Mouse (Mus musculus) limb, embryonic 13.5 days (tissue): Measurements from ENCODE around the gene Arl13a. TPM values are rescaled to one million over a fixed set of nuclear protein-coding genes. Genes with fewer than 3 reads are reported as not detected.
"Not testable (repeated sequence)": the region's sequence is repeated elsewhere in the genome, so short reads cannot be mapped to it uniquely, and the experiment has no call there.

Experiments used
- ATAC-seq: fragments of 200-750 bp; cut with Nextera tagmentation; 2 replicates; pipeline ENCODE4 v1.8.0; 2017; ENCODE audit warnings: low read depth, moderate number of reproducible peaks, moderate TSS enrichment; ENCODE audit not compliant: low FRiP score
- H3K27ac ChIP-seq: fragments of 300-500 bp; sonication (generic); 2 replicates; pipeline ENCODE4 v1.5.1; 2015; ENCODE audit warnings: inconsistent platforms, mild to moderate bottlenecking, moderate library complexity
- H3K27me3 ChIP-seq: fragments of 300-500 bp; sonication (generic); 2 replicates; pipeline ENCODE4 v1.6.1; 2015; ENCODE audit warnings: mild to moderate bottlenecking, inconsistent platforms
- H3K36me3 ChIP-seq: fragments of 300-500 bp; sonication (generic); 2 replicates; pipeline ENCODE4 v1.6.1; 2015; ENCODE audit warnings: inconsistent platforms, mild to moderate bottlenecking, moderate library complexity
- H3K4me1 ChIP-seq: fragments of 300-500 bp; sonication (generic); 2 replicates; pipeline ENCODE4 v1.6.1; 2015; ENCODE audit warnings: inconsistent platforms
- H3K4me2 ChIP-seq: fragments of 300-500 bp; sonication (generic); replicated peaks from 2 replicates; pipeline ENCODE4 v1.6.1; 2015; ENCODE audit warnings: inconsistent platforms, mild to moderate bottlenecking, moderate library complexity
- H3K4me3 ChIP-seq: fragments of 300-500 bp; sonication (generic); 2 replicates; pipeline ENCODE4 v1.5.1; 2015; ENCODE audit warnings: moderate library complexity, mild to moderate bottlenecking, inconsistent platforms
- H3K9ac ChIP-seq: fragments of 300-500 bp; sonication (generic); 2 replicates; pipeline ENCODE4 v1.6.1; 2015; ENCODE audit warnings: mild to moderate bottlenecking, inconsistent platforms
- H3K9me3 ChIP-seq: fragments of 300-500 bp; sonication (generic); 2 replicates; pipeline ENCODE4 v1.6.1; 2016; ENCODE audit warnings: inconsistent platforms
- WGBS: fragments of 180-500 bp; shearing (Covaris S2); methylation state at CpG from one replicate; pipeline ENCODE4 v1.1.7; 2015; 5-methylcytosine and 5-hydroxymethylcytosine counted together
- polyA plus RNA-seq: library from polyadenylated mRNA; unstranded; fragments of >200 nt; fragmentation: Nextera tagmentation; extraction: Ambion mirVana; gene quantifications from 2 replicates; pipeline ENCODE4 v1.2.1, GENCODE M21; 2015

The Arl13a gene
- not detected in 2 replicates for polyA plus RNA-seq

DNA sequence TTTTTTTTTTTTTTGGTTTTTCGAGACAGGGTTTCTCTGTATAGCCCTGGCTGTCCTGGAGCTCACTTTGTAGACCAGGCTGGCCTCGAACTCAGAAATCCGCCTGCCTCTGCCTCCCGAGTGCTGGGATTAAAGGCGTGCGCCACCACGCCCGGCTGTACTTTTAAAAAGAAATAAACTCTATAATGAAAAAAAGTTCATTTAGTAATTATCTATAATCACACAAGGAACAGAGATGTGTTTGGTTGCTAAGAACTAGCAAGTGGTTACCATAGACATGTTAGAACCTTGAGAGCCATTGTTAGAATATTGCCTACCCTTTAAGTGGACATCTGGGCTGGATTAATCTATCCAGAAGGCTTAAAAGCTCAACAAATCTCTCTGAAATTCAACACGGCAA is at the start of gene Arl13a:
Gene Arl13a, plus strand, starts transcription at position 301 of the 400 bp plus-strand sequence.
- not testable (repeated sequence) for H3K9me3 ChIP-seq, ATAC-seq, H3K27ac ChIP-seq, H3K36me3 ChIP-seq, H3K4me1 ChIP-seq, H3K9ac ChIP-seq, H3K4me2 ChIP-seq, H3K4me3 ChIP-seq
- 92% methylated on average over 9 of the region's 9 CpGs for WGBS
- H3K27me3 ChIP-seq: peaks cover 11% of the 10 kb centered on the region; the same call in 1 of the 2 replicates

DNA sequence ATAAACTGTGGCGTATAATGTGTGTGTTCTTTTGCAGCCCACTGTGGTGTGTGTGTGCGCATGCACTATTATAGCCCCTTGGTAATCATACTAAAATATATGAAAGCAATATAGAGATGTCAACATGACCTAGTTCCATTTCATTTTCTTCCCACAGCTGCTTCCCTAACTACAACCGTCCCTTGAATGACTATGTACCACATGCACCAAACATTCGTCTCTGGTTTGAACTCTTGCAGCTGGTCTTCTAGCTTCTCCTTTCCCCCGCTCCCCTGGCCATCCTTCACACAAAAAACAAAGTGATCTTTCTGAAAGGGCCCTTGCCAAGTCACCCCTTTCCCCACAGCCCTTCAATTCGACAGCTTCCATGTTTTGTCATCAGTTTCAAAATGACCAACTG is 47.3 kb upstream of the Arl13a start:
- Histone ChIP-seq H3K9me3 (no peaks in the 10 kb centered on the region), H3K36me3 (no peaks in the 10 kb centered on the region), H3K9ac (no peak overlapping the region), H3K27ac (no peak overlapping the region), H3K4me2 (no peak overlapping the region), H3K27me3 (peaks cover 13% of the 10 kb centered on the region; the same call in 1 of the 2 replicates), H3K4me1 (no peaks in the 10 kb centered on the region), H3K4me3 (no peak overlapping the region)
- ATAC-seq: no peak
- WGBS: 76% methylated on average over 6 of the region's 6 CpGs

DNA sequence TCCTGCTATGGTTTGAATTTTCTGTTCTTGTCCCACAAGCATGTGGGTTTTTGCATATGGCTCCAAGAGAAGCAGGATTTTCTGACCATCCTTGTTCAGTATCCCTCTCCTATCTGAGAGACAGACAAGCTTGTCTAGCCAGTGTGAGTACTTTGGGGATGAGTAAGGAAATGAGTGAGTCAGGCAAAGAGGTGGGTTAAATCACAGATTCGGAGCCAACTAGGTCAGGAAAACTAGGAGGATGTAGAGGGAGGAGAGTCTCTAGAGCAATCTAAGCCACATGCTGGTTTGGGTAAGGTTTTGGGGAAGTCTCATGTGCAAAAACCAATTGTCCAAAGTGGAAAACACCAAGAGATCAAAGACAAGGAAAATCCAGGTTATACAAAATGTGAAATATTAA is 45.8 kb upstream of the Arl13a start:
- Histone ChIP-seq H3K4me1 (no peaks in the 10 kb centered on the region), H3K36me3 (no peaks in the 10 kb centered on the region), H3K9me3 (no peaks in the 10 kb centered on the region), H3K27me3 (peaks cover 6% of the 10 kb centered on the region; the same call in 1 of the 2 replicates), H3K27ac (no peak overlapping the region), H3K4me2 (no peak overlapping the region), H3K4me3 (no peak overlapping the region), H3K9ac (no peak overlapping the region)
- 81% methylated on average over 1 of the region's 1 CpGs for WGBS
- no peak for ATAC-seq

DNA sequence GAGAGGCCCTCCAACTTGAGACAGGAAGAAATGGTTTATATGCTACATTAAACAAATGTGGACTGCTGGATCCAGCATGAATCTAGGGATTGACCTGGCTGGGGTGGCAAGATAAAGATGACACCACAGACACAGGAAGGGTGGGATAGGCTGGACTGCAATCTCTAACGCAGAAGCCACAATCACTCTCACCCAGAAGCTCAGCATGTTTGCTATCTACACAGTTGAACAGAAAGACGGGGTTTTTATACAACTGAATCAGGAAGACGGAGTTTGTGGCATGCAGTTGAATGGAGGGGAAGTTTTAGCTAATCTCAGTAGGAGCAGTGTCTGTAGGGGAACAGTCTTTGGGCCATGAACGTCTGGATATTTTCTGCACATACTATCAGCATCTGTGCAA is 45.3 kb upstream of the Arl13a start:
- no peak overlapping the region for H3K4me2 ChIP-seq
- H3K9ac ChIP-seq: no peak overlapping the region
- H3K36me3 ChIP-seq: no peaks in the 10 kb centered on the region
- H3K27me3 ChIP-seq: peaks cover 6% of the 10 kb centered on the region; the same call in 1 of the 2 replicates
- no peak for ATAC-seq
- no peaks in the 10 kb centered on the region for H3K4me1 ChIP-seq
- WGBS: 83% methylated on average over 4 of the region's 4 CpGs
- no peak overlapping the region for H3K27ac ChIP-seq
- no peaks in the 10 kb centered on the region for H3K9me3 ChIP-seq
- H3K4me3 ChIP-seq: no peak overlapping the region

DNA sequence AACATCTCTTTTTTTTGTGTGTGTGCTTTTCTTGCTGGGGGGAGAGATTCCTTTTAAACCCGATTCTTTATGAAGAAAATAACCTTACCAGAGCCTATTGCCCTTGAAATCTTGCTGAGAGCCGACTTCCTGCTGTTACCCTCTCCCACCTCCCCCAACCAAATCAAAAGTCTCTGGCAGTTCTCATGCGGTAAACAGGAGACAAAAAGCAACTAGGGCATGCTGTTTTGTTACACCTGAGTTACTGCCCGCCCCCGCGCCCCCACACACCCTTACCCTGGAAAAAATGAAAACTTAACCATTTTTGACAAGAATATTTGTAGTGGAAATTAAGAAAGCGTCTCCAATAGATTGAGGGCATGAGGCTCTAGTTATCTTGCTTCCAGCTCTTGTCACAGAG is 29.1 kb upstream of the Arl13a start:
- H3K36me3 ChIP-seq: no peaks in the 10 kb centered on the region
- H3K9me3 ChIP-seq: no peaks in the 10 kb centered on the region
- peaks cover 29% of the 10 kb centered on the region; the same call in 1 of the 2 replicates for H3K27me3 ChIP-seq
- H3K27ac ChIP-seq: no peak overlapping the region
- no peak for ATAC-seq
- no peak overlapping the region for H3K4me3 ChIP-seq
- WGBS: 42% methylated on average over 7 of the region's 7 CpGs
- H3K4me2 ChIP-seq: no peak overlapping the region
- 0 out of 2 replicates have a peak, but pooled peaks cover 2% of the 10 kb centered on the region for H3K4me1 ChIP-seq
- no peak overlapping the region for H3K9ac ChIP-seq

DNA sequence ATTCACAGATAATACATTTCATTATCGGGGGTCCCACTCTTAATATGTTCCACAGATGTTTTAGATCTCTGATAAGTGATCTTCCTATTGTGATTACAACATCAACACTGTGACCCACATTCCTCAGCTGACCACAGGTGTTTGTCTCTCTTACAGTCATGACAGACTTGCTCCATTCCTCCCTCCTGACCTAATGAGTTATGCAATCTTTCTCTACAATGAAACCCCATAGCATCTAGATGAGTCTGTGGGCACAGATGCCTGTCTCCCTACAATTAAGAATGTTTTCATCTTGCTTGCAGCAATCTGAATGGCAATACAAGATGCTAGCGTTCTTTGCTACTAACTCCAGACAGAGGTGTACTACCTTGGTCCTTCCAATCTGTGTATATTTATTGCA is 26.9 kb upstream of the Arl13a start:
- Histone ChIP-seq H3K4me2 (no peak overlapping the region), H3K4me1 (0 out of 2 replicates have a peak, but pooled peaks cover 2% of the 10 kb centered on the region), H3K27me3 (peaks cover 29% of the 10 kb centered on the region; the same call in 1 of the 2 replicates), H3K36me3 (no peaks in the 10 kb centered on the region), H3K9me3 (no peaks in the 10 kb centered on the region), H3K4me3 (no peak overlapping the region), H3K27ac (no peak overlapping the region), H3K9ac (no peak overlapping the region)
- no peak for ATAC-seq
- 84% methylated on average over 2 of the region's 2 CpGs for WGBS

DNA sequence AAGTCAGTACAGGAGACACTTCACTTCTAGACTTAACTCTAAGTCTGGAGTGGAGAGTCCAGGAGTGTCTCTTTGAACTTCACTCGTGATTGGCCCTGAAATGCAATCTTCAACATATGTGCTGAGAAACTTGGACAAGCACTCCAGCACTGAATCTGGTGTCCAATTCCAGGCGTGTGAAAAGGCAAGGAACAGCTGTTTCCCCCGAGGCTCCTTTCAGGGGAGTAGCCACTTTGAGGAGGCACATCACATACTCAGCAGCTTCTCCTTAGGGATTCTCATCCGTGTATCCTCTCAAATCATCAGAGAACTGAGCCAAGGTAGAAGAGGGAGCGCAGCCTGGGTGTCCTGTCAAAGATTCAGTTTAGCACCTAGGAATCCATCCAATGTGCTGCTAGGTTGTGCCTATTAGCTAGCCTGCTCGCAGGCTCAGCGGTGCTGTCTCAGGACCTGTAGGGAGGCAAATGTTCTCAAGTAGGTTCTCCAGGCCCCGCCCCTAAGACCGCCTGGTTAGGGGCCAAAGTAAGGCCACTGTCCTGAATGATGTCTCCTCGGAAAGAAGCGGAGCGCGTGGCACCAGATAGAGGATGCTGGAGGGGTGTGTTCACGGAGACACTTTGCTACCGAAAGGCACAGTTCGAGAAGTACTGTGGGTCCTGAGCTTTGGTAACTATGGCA is 25.1 kb upstream of the Arl13a start, which contains the start of gene Xkrx:
Gene Xkrx, minus strand, starts transcription at position 34 of the 678 bp plus-strand sequence.
- H3K27me3 ChIP-seq: peaks cover 26% of the 10 kb centered on the region; the same call in 1 of the 2 replicates
- no peak for ATAC-seq
- 24% methylated on average over 16 of the region's 16 CpGs for WGBS

DNA sequence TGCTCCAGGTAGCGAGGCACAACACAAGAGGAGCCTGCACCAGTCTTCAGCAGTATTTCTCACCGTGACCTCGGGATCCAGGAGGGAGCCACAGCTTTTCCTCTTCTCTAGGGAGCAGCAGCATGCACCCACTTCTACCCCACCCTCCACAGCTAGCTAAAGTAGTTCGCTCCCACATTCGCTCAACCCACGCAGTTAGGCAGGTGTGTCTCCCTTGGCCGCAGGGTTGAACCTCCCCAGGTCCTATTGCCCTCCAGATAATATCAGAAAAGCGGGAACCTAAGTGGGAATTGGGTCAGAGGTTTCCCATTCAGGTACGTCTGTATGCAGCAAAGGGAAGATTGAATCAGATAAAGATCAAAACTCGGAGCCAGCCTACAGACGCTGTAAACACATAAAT is 24.5 kb upstream of the Arl13a start:
- Histone ChIP-seq H3K9ac (no peak overlapping the region), H3K4me2 (peak overlapping the region; percentile 65), H3K4me3 (peak overlapping the region; percentile 34), H3K36me3 (no peaks in the 10 kb centered on the region), H3K4me1 (0 out of 2 replicates have a peak, but pooled peaks cover 2% of the 10 kb centered on the region), H3K9me3 (no peaks in the 10 kb centered on the region), H3K27me3 (peaks cover 26% of the 10 kb centered on the region; the same call in 1 of the 2 replicates), H3K27ac (no peak overlapping the region)
- 16% methylated on average over 11 of the region's 11 CpGs for WGBS
- no peak for ATAC-seq

More for the DNA sequence above, 25.1 kb upstream of the Arl13a start, which contains the start of gene Xkrx:
- no peak within 1 kb of the TSS for H3K27ac ChIP-seq
- H3K4me3 ChIP-seq: peak within 1 kb of the TSS; percentile 34
- peak within 1 kb of the TSS; percentile 65 for H3K4me2 ChIP-seq
- 0 out of 2 replicates have a peak, but pooled peaks cover 2% of the 10 kb centered on the region for H3K4me1 ChIP-seq
- no peak within 1 kb of the TSS for H3K9ac ChIP-seq
- H3K36me3 ChIP-seq: no peaks in the 10 kb centered on the region
- H3K9me3 ChIP-seq: no peaks in the 10 kb centered on the region

DNA sequence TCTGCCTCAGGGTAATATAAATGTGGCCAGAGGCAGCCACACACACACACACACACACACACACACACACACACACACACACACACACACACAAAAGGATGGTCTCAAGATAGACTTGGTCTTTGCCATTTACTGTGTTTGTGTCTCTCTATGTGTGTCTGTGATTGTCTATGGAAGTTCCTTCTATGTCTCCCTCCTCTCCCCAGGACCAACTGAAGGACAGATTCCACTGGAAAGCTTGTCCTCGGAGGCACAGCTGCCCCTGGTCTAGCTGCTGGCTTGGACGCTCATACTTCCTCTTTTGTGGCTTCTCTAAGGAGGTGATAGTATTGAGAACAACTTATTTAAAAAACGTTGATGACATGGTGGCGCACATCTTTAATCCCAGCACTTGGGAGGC is 23.8 kb upstream of the Arl13a start:
- H3K27me3 ChIP-seq: peaks cover 23% of the 10 kb centered on the region; the same call in 1 of the 2 replicates
- 50% methylated on average over 4 of the region's 4 CpGs for WGBS

DNA sequence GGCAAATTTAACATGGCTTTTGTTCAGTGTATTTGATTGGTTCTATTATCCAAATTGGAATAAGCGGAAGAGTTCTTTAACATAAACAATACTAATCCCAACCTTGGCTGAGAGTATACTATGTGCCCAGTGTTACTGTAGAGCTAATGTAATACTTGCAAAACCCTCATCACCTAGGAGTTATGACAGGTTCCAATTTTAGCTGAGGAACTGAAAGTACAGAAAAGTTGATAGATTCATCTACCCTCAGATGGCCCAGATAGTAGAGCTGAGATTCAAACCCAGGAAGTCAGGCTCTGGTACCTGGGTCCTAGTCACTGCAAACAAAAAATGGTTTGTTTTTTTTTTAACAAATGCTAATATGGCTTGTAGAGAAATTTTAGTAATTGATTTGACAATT is 16.7 kb upstream of the Arl13a start:
- H3K4me3 ChIP-seq: no peak overlapping the region
- WGBS: 90% methylated on average over 1 of the region's 1 CpGs

More for the DNA sequence above, 23.8 kb upstream of the Arl13a start:
- no peak for ATAC-seq
- Histone ChIP-seq H3K9me3 (no peaks in the 10 kb centered on the region), H3K4me2 (peak overlapping the region; percentile 65), H3K4me1 (0 out of 2 replicates have a peak, but pooled peaks cover 2% of the 10 kb centered on the region), H3K4me3 (no peak overlapping the region), H3K36me3 (no peaks in the 10 kb centered on the region), H3K27ac (no peak overlapping the region), H3K9ac (no peak overlapping the region)

DNA sequence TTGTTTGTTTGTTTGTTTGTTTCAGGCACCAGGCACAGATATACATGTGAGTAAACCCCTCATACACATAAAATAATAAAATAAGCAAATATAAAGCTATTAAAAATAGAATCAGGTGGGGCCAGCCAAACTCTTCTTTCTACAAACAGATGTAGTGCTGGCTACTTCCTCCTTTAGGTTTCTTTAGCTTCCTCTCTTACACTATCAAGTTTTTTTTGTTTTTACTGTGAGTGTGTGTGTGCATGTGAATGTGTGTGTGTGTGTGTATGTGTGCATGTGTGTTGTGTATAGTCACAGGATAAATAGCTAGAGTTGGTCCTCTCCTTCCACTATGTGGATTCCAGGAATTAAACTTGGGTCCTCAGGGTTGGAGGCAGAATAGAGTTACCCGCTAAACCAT is 12.6 kb upstream of the Arl13a start:
- Histone ChIP-seq H3K4me1 (no peaks in the 10 kb centered on the region), H3K27ac (no peak overlapping the region), H3K4me3 (no peak overlapping the region), H3K36me3 (no peaks in the 10 kb centered on the region), H3K4me2 (no peak overlapping the region), H3K9ac (no peak overlapping the region), H3K9me3 (no peaks in the 10 kb centered on the region), H3K27me3 (peaks cover 9% of the 10 kb centered on the region; the same call in 1 of the 2 replicates)
- 83% methylated on average over 1 of the region's 1 CpGs for WGBS
- no peak for ATAC-seq

More for the DNA sequence above, 16.7 kb upstream of the Arl13a start:
- no peak overlapping the region for H3K9ac ChIP-seq
- H3K27me3 ChIP-seq: peaks cover 9% of the 10 kb centered on the region; the same call in 1 of the 2 replicates
- no peak overlapping the region for H3K27ac ChIP-seq
- no peaks in the 10 kb centered on the region for H3K36me3 ChIP-seq
- no peak overlapping the region for H3K4me2 ChIP-seq
- no peaks in the 10 kb centered on the region for H3K4me1 ChIP-seq
- no peaks in the 10 kb centered on the region for H3K9me3 ChIP-seq
- no peak for ATAC-seq

DNA sequence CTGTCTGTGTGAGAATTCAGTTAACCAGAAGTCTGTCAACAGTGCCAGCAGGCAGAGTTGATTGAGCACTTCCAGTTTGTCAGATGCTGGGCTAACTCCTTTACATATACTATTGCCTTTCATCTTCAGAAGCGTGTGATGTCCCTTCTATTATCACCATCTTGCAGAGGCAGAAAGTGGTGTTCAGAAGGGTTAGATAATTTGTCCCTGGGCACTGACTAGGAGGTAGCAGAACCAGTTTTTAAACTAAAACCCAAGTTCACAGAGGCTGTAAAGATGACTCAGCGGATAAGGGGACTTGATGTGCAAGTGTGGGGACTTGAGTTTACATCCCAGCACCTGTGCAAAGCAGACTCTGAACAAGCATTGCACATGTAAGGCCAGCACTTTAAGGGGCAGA is 21.2 kb downstream of the Arl13a start:
- WGBS: 74% methylated on average over 2 of the region's 2 CpGs
- Histone ChIP-seq H3K9me3 (no peaks in the 10 kb centered on the region), H3K4me3 (no peak overlapping the region), H3K27me3 (peaks cover 4% of the 10 kb centered on the region; the same call in 1 of the 2 replicates), H3K4me2 (no peak overlapping the region), H3K36me3 (no peaks in the 10 kb centered on the region), H3K9ac (no peak overlapping the region), H3K4me1 (no peaks in the 10 kb centered on the region), H3K27ac (no peak overlapping the region)
- no peak for ATAC-seq
